Mouse (Mus musculus) stomach, embryonic 16.5 days (tissue): ENCODE results near the gene Ino80b. TPM values are rescaled to one million over a fixed set of nuclear protein-coding genes. Genes with fewer than 3 reads are reported as not detected.

Experiments
- ATAC-seq: fragments of 200-750 bp; cut with Nextera tagmentation; 2 replicates; pipeline ENCODE4 v1.8.0; 2017; ENCODE audit warnings: moderate number of reproducible peaks, moderate TSS enrichment; ENCODE audit not compliant: insufficient read depth, low FRiP score
- H3K27ac ChIP-seq: fragments of 300-500 bp; sonication (generic); 2 replicates; pipeline ENCODE4 v1.5.1; 2014; ENCODE audit warnings: low read length
- H3K27me3 ChIP-seq: fragments of 300-500 bp; sonication (generic); 2 replicates; pipeline ENCODE4 v1.6.1; 2014; ENCODE audit warnings: low read length, control low read depth, mixed read lengths; ENCODE audit not compliant: control insufficient read depth, insufficient read depth
- H3K36me3 ChIP-seq: fragments of 300-500 bp; sonication (generic); 2 replicates; pipeline ENCODE4 v1.6.1; 2014; ENCODE audit warnings: low read length; ENCODE audit not compliant: control insufficient read depth, insufficient read depth
- H3K4me1 ChIP-seq: fragments of 300-500 bp; sonication (generic); 2 replicates; pipeline ENCODE4 v1.6.1; 2014; ENCODE audit warnings: low read length, control low read depth, mixed read lengths; ENCODE audit not compliant: control insufficient read depth, insufficient read depth
- H3K4me2 ChIP-seq: fragments of 300-500 bp; sonication (generic); 2 replicates; pipeline ENCODE4 v1.6.1; 2014; ENCODE audit warnings: low read depth, low read length, mixed read lengths
- H3K4me3 ChIP-seq: fragments of 300-500 bp; sonication (generic); replicated peaks from 2 replicates; pipeline ENCODE4 v1.5.1; 2014; ENCODE audit warnings: mild to moderate bottlenecking, low read length
- H3K9ac ChIP-seq: fragments of 300-500 bp; sonication (generic); 2 replicates; pipeline ENCODE4 v1.6.1; 2014; ENCODE audit warnings: low read length
- H3K9me3 ChIP-seq: fragments of 300-500 bp; sonication (generic); replicated peaks from 2 replicates; pipeline ENCODE4 v1.6.1; 2016; ENCODE audit warnings: low read length, control low read depth; ENCODE audit not compliant: control insufficient read depth
- WGBS: fragments of 180-500 bp; shearing (Covaris S2); extraction: QIAGEN DNeasy Blood & Tissue Kit; methylation state at CpG from one replicate; pipeline ENCODE4 v1.1.7; 2014; 5-methylcytosine and 5-hydroxymethylcytosine counted together
- polyA plus RNA-seq: library from polyadenylated mRNA; unstranded; fragments of >200 nt; fragmentation: Nextera tagmentation; extraction: Ambion mirVana; gene quantifications from 2 replicates; pipeline ENCODE4 v1.2.1, GENCODE M21; 2015

Ino80b gene
- polyA plus RNA-seq, 1 experiment from 2014 or later = 8.4 TPM

- H3K27ac ChIP-seq = no peak overlapping the region
- H3K4me2 ChIP-seq = peak overlapping the region; percentile 90
- H3K36me3 ChIP-seq = peaks cover 12% of the 10 kb centered on the region
- no peak for ATAC-seq
- peak overlapping the region; percentile 86 for H3K4me3 ChIP-seq
- no peaks in the 10 kb centered on the region for H3K27me3 ChIP-seq
- H3K4me1 ChIP-seq = peaks cover 24% of the 10 kb centered on the region
- 66% methylated on average over 11 of the region's 11 CpGs for WGBS
- H3K9ac ChIP-seq = peak overlapping the region; percentile 93
- no peaks in the 10 kb centered on the region for H3K9me3 ChIP-seq
Observed at GRCm38 (mm10) chr6:83116373-83117164, 8.7 kb downstream of the Ino80b start.

GRCm38 (mm10) chr6:83115682-83116372, 9.4 kb downstream of the Ino80b start:
- Histone ChIP-seq H3K36me3 (peaks cover 12% of the 10 kb centered on the region), H3K27ac (peak overlapping the region; percentile 88), H3K4me1 (peaks cover 24% of the 10 kb centered on the region), H3K4me2 (peak overlapping the region; percentile 90), H3K4me3 (peak overlapping the region; percentile 86), H3K9ac (peak overlapping the region; percentile 93), H3K27me3 (no peaks in the 10 kb centered on the region), H3K9me3 (no peaks in the 10 kb centered on the region)
- under 1% methylated on average over 42 of the region's 48 CpGs for WGBS
- ATAC-seq = peak; percentile 16; the same call in 1 of the 2 replicates

GRCm38 (mm10) chr6:83115011-83115671, 10.1 kb downstream of the Ino80b start, which contains the start of gene Mogs:
TSS of gene Mogs (plus strand) at chr6:83115496.
- Histone ChIP-seq H3K4me2 (peak within 1 kb of the TSS; percentile 90), H3K9me3 (no peaks in the 10 kb centered on the region), H3K36me3 (peaks cover 12% of the 10 kb centered on the region), H3K27ac (peak within 1 kb of the TSS; percentile 88), H3K4me1 (peaks cover 22% of the 10 kb centered on the region), H3K9ac (peak within 1 kb of the TSS; percentile 93), H3K4me3 (peak within 1 kb of the TSS; percentile 86), H3K27me3 (no peaks in the 10 kb centered on the region)
- ATAC-seq = peak; percentile 93
- under 1% methylated on average over 58 of the region's 58 CpGs for WGBS

GRCm38 (mm10) chr6:83111510-83112136, 13.6 kb downstream of the Ino80b start:
- H3K4me2 ChIP-seq = no peak overlapping the region
- no peak for ATAC-seq
- no peaks in the 10 kb centered on the region for H3K27me3 ChIP-seq
- no peak overlapping the region for H3K4me3 ChIP-seq
- H3K36me3 ChIP-seq = no peaks in the 10 kb centered on the region
- no peaks in the 10 kb centered on the region for H3K9me3 ChIP-seq
- no peak overlapping the region for H3K27ac ChIP-seq
- WGBS = 84% methylated on average over 4 of the region's 4 CpGs
- no peak overlapping the region for H3K9ac ChIP-seq
- H3K4me1 ChIP-seq = peaks cover 28% of the 10 kb centered on the region

GRCm38 (mm10) chr6:83108762-83109668, 16.2 kb downstream of the Ino80b start, which contains the start of gene Mrpl53:
TSS of gene Mrpl53 (plus strand) at chr6:83109040.
- peak; percentile 87 for ATAC-seq
- Histone ChIP-seq H3K9me3 (no peaks in the 10 kb centered on the region), H3K4me2 (peak within 1 kb of the TSS; percentile 91), H3K9ac (peak within 1 kb of the TSS; percentile 97), H3K4me3 (peak within 1 kb of the TSS; percentile 99), H3K27ac (peak within 1 kb of the TSS; percentile 83), H3K4me1 (peaks cover 20% of the 10 kb centered on the region), H3K36me3 (no peaks in the 10 kb centered on the region), H3K27me3 (no peaks in the 10 kb centered on the region)
- under 1% methylated on average over 76 of the region's 76 CpGs for WGBS

- no peak for ATAC-seq
Observed at GRCm38 (mm10) chr6:83107566-83108400, 17.4 kb downstream of the Ino80b start.

GRCm38 (mm10) chr6:83104158-83104557, 21.1 kb downstream of the Ino80b start:
- 85% methylated on average over 4 of the region's 4 CpGs for WGBS
- Histone ChIP-seq H3K4me3 (no peak overlapping the region), H3K27me3 (no peaks in the 10 kb centered on the region)

More at GRCm38 (mm10) chr6:83107566-83108400, 17.4 kb downstream of the Ino80b start:
- H3K9me3 ChIP-seq = no peaks in the 10 kb centered on the region
- H3K27me3 ChIP-seq = no peaks in the 10 kb centered on the region
- 36% methylated on average over 13 of the region's 13 CpGs for WGBS
- H3K27ac ChIP-seq = peak overlapping the region; percentile 83; the same call in 1 of the 2 replicates
- H3K4me1 ChIP-seq = peaks cover 27% of the 10 kb centered on the region
- peak overlapping the region; percentile 91 for H3K4me2 ChIP-seq
- peak overlapping the region; percentile 97 for H3K9ac ChIP-seq
- H3K4me3 ChIP-seq = peak overlapping the region; percentile 99; the same call in 1 of the 2 replicates
- H3K36me3 ChIP-seq = no peaks in the 10 kb centered on the region

More at GRCm38 (mm10) chr6:83104158-83104557, 21.1 kb downstream of the Ino80b start:
- Histone ChIP-seq H3K9ac (no peak overlapping the region), H3K36me3 (no peaks in the 10 kb centered on the region), H3K9me3 (no peaks in the 10 kb centered on the region), H3K27ac (no peak overlapping the region), H3K4me1 (peaks cover 25% of the 10 kb centered on the region), H3K4me2 (no peak overlapping the region)
- ATAC-seq = no peak
